Mouse (Mus musculus) MEL (cell line): ENCODE results near the gene Arid5a. TPM values are rescaled to one million over a fixed set of nuclear protein-coding genes. Genes with fewer than 3 reads are reported as not detected.

Experiments used
- DNase-seq: peaks from one replicate; pipeline ENCODE4 v3.0.0; 2011; ENCODE audit warnings: low read depth, low spot score
- H3K27ac ChIP-seq: 2 replicates; pipeline ENCODE4 v1.5.1; 2012; ENCODE audit warnings: low read depth, mild to moderate bottlenecking, control low read depth, low read length, moderate library complexity; ENCODE audit not compliant: control insufficient read depth
- H3K27me3 ChIP-seq, 2 experiments: fragments of 150-350 bp in 1 of 2; sonication (generic) in 1 of 2; 2 replicates each; pipeline ENCODE4 v1.6.1; 2012; ENCODE audit warnings: low read length in 2 of 2, mild to moderate bottlenecking in 2 of 2, improper control_type of control experiment in 1 of 2, moderate library complexity in 1 of 2; ENCODE audit not compliant: insufficient read depth in 2 of 2, control insufficient read depth in 1 of 2
- H3K36me3 ChIP-seq, 2 experiments: 2 replicates each; pipeline ENCODE4 v1.6.1; 2012 to 2014; ENCODE audit warnings: low read length in 2 of 2, improper control_type of control experiment in 1 of 2, inconsistent platforms in 1 of 2, mild to moderate bottlenecking in 1 of 2; ENCODE audit not compliant: insufficient read depth in 2 of 2, control insufficient read depth in 1 of 2
- H3K4me1 ChIP-seq, 2 experiments: fragments of 150-350 bp in 1 of 2; sonication (generic) in 1 of 2; 2 replicates each; pipeline ENCODE4 v1.6.1; 2012; ENCODE audit warnings: low read length in 2 of 2, improper control_type of control experiment in 1 of 2, mild to moderate bottlenecking in 1 of 2; ENCODE audit not compliant: insufficient read depth in 2 of 2, control insufficient read depth in 1 of 2
- H3K4me3 ChIP-seq, 2 experiments: fragments of 150-350 bp in 1 of 2; sonication (generic) in 1 of 2; 2 replicates each; pipeline ENCODE4 v1.5.1; 2012; ENCODE audit warnings: low read depth in 2 of 2, low read length in 2 of 2, mild to moderate bottlenecking in 2 of 2, moderate library complexity in 2 of 2, control low read depth in 1 of 2, improper control_type of control experiment in 1 of 2; ENCODE audit not compliant: control insufficient read depth in 1 of 2, insufficient read depth in 1 of 2
- H3K79me2 ChIP-seq: 2 replicates; pipeline ENCODE4 v1.6.1; 2012; ENCODE audit warnings: mild to moderate bottlenecking, low read length, moderate library complexity; ENCODE audit not compliant: control insufficient read depth, poor library complexity, insufficient read depth
- H3K9ac ChIP-seq: 2 replicates; pipeline ENCODE4 v1.6.1; 2012; ENCODE audit warnings: low read depth, mild to moderate bottlenecking, control low read depth, low read length, moderate library complexity; ENCODE audit not compliant: control insufficient read depth, poor library complexity, severe bottlenecking
- H3K9me3 ChIP-seq: fragments of 150-350 bp; sonication (generic); replicated peaks from 2 replicates; pipeline ENCODE4 v1.6.1; 2012; ENCODE audit warnings: mild to moderate bottlenecking, low read length, improper control_type of control experiment, moderate library complexity; ENCODE audit not compliant: insufficient read depth
- BHLHE40 ChIP-seq: IDR thresholded peaks from 2 replicates; pipeline ENCODE4 v1.6.1; 2012; ENCODE audit warnings: low read depth, mild to moderate bottlenecking, inconsistent platforms, low read length, improper control_type of control experiment, borderline replicate concordance
- CTCF ChIP-seq, 3 experiments: IDR thresholded peaks in 2 of 3; conservative IDR thresholded peaks in 1 of 3; 2 replicates each; pipeline ENCODE4 v1.5.1; 2011 to 2012; ENCODE audit warnings: low read length in 3 of 3, low read depth in 2 of 3, mild to moderate bottlenecking in 2 of 3, improper control_type of control experiment in 1 of 3, inconsistent platforms in 1 of 3, mixed read lengths in 1 of 3, moderate library complexity in 1 of 3; ENCODE audit not compliant: control insufficient read depth in 1 of 3, insufficient read depth in 1 of 3, poor library complexity in 1 of 3, severe bottlenecking in 1 of 3
- EP300 ChIP-seq, 2 experiments: IDR thresholded peaks; 2 replicates each; pipeline ENCODE4 v1.6.1; 2011; ENCODE audit warnings: improper control_type of control experiment in 2 of 2, low read length in 2 of 2, low read depth in 1 of 2, mild to moderate bottlenecking in 1 of 2
- ETS1 ChIP-seq: IDR thresholded peaks from 2 replicates; pipeline ENCODE4 v1.6.1; 2012; ENCODE audit warnings: low read depth, mild to moderate bottlenecking, inconsistent platforms, low read length, improper control_type of control experiment, moderate library complexity
- GATA1 ChIP-seq: IDR thresholded peaks from 2 replicates; pipeline ENCODE4 v1.6.1; 2011; ENCODE audit warnings: low read depth, low read length, improper control_type of control experiment
- HCFC1 ChIP-seq: IDR thresholded peaks from 2 replicates; pipeline ENCODE4 v1.6.1; 2012; ENCODE audit warnings: low read depth, mild to moderate bottlenecking, inconsistent platforms, low read length, improper control_type of control experiment, moderate library complexity
- KAT2A ChIP-seq: conservative IDR thresholded peaks from 2 replicates; pipeline ENCODE4 v1.6.1; 2012; ENCODE audit warnings: low read depth, low read length, improper control_type of control experiment, inconsistent platforms
- MAFK ChIP-seq: IDR thresholded peaks from 2 replicates; pipeline ENCODE4 v1.6.1; 2011; ENCODE audit warnings: low read depth, mild to moderate bottlenecking, low read length, improper control_type of control experiment, borderline replicate concordance
- MEF2A ChIP-seq: IDR thresholded peaks from 2 replicates; pipeline ENCODE4 v1.6.1; 2014; ENCODE audit warnings: low read depth, mild to moderate bottlenecking, inconsistent platforms, low read length, improper control_type of control experiment; ENCODE audit not compliant: poor library complexity, insufficient replicate concordance, severe bottlenecking; ENCODE audit errors: extremely low read depth
- MYB ChIP-seq: IDR thresholded peaks from 2 replicates; pipeline ENCODE4 v1.6.1; 2011; ENCODE audit warnings: mild to moderate bottlenecking, low read depth, low read length, improper control_type of control experiment
- MYC ChIP-seq: IDR thresholded peaks from 2 replicates; pipeline ENCODE4 v1.6.1; 2011; ENCODE audit warnings: low read depth, mild to moderate bottlenecking, low read length, improper control_type of control experiment, moderate library complexity
- RAD21 ChIP-seq: IDR thresholded peaks from 2 replicates; pipeline ENCODE4 v1.6.1; 2011; ENCODE audit warnings: mild to moderate bottlenecking, low read depth, low read length, improper control_type of control experiment
- RCOR1 ChIP-seq: IDR thresholded peaks from 2 replicates; pipeline ENCODE4 v1.6.1; 2012; ENCODE audit warnings: low read depth, mild to moderate bottlenecking, inconsistent platforms, low read length, improper control_type of control experiment
- SMC3 ChIP-seq: IDR thresholded peaks from 2 replicates; pipeline ENCODE4 v1.6.1; 2011; ENCODE audit warnings: low read depth, low read length, improper control_type of control experiment
- TAL1 ChIP-seq: IDR thresholded peaks from 2 replicates; pipeline ENCODE4 v1.6.1; 2012; ENCODE audit warnings: mild to moderate bottlenecking, inconsistent platforms, low read length, moderate library complexity, mixed read lengths
- TCF12 ChIP-seq: IDR thresholded peaks from 2 replicates; pipeline ENCODE4 v1.6.1; 2014; ENCODE audit warnings: low read depth, mild to moderate bottlenecking, inconsistent platforms, low read length, improper control_type of control experiment, moderate library complexity
- USF1 ChIP-seq: IDR thresholded peaks from 2 replicates; pipeline ENCODE4 v1.6.1; 2014; ENCODE audit warnings: low read depth, mild to moderate bottlenecking, inconsistent platforms, low read length, improper control_type of control experiment, moderate library complexity
- ZC3H11A ChIP-seq: IDR thresholded peaks from 2 replicates; pipeline ENCODE4 v1.6.1; 2012; ENCODE audit warnings: low read depth, mild to moderate bottlenecking, inconsistent platforms, low read length, improper control_type of control experiment
- ZNF384 ChIP-seq: IDR thresholded peaks from 2 replicates; pipeline ENCODE4 v1.6.1; 2012; ENCODE audit warnings: low read depth, mild to moderate bottlenecking, inconsistent platforms, low read length, improper control_type of control experiment
- polyA plus RNA-seq, 2 experiments: library from polyadenylated mRNA; stranded (reverse) in 1 of 2; unstranded in 1 of 2; fragments of >175 nt in 1 of 2; fragments of >200 nt in 1 of 2; gene quantifications; 2 replicates each; pipeline versions ENCODE4 v1.2.1 to v1.2.4; 2012; ENCODE audit warnings: low replicate concordance in 2 of 2, low read depth in 1 of 2; ENCODE audit not compliant: insufficient read length in 2 of 2, insufficient read depth in 1 of 2, missing spikeins in 1 of 2
- total RNA-seq: library from RNA; depleted of rRNA; stranded (reverse); fragments of 300-350 nt; gene quantifications from 2 replicates; pipeline ENCODE4 v1.2.3, GENCODE M21; 2012

The Arid5a gene
- total and polyA plus RNA-seq, 3 experiments: 4.2 to 9.0 TPM; not detected in 1

DNA sequence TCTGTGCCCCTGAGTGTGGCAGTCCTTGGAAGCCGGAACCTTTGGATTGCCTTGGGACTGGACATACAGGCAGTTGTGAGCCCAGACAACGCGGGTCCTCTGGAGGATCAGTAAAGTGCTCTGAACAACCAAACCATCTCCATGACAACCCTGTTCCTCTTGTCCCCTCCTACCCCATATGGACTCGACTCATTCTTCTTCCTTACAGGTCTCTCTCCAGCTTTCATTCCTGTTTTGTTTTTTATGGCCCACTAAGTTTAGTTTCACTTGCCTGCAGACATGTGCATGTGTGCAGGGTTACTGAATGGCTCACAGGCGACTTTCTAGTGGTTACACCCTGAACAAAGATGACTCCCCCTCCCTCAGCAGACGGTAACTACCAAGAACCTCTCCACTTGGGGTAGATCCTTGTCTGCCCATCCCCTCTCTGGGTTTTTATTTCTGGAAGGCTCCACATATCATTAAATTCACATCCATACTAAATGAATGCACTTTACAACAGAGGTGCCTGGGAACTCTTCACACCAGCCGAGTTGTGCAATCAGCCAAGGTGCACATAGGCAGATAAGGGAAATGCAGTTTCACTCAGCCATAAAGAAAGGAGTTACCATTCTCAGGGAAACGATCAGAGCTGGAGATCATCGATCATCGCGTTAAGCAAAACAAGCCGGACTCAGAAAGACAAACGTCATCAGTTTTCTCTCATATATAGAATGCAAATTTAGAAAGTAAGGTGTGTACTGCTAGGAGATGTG lies 31.7 kb upstream of the Arid5a start:
- no peak overlapping the region for H3K4me3 ChIP-seq
- TF ChIP-seq ETS1 (peak; percentile 64), TAL1 (peak; percentile 90), GATA1 (peak; percentile 88), TCF12 (peak; percentile 80), EP300 (IDR thresholded peaks at IDR 0.05; ENCODE audit: low read depth in 1 of 2, low read length in 2 of 2) (peak; percentile 75 to 83), MYB (no peak), RCOR1 (no peak)
- TF ChIP-seq, all 39 proteins: peak for 5
- Histone ChIP-seq H3K27ac (peak overlapping the region; percentile 17; the same call in 1 of the 2 replicates), H3K9ac (no peak overlapping the region), H3K9me3 (no peaks in the 10 kb centered on the region), H3K4me1 (peaks cover 9 to 48% of the 10 kb centered on the region in 2 experiments), H3K27me3 (no peaks in the 10 kb centered on the region), H3K79me2 (no peaks in the 10 kb centered on the region), H3K36me3 (peaks cover 0 to 18% of the 10 kb centered on the region in 2 experiments; a peak in 2 of 4 replicates)
- DNase-seq: peak; percentile 78

DNA sequence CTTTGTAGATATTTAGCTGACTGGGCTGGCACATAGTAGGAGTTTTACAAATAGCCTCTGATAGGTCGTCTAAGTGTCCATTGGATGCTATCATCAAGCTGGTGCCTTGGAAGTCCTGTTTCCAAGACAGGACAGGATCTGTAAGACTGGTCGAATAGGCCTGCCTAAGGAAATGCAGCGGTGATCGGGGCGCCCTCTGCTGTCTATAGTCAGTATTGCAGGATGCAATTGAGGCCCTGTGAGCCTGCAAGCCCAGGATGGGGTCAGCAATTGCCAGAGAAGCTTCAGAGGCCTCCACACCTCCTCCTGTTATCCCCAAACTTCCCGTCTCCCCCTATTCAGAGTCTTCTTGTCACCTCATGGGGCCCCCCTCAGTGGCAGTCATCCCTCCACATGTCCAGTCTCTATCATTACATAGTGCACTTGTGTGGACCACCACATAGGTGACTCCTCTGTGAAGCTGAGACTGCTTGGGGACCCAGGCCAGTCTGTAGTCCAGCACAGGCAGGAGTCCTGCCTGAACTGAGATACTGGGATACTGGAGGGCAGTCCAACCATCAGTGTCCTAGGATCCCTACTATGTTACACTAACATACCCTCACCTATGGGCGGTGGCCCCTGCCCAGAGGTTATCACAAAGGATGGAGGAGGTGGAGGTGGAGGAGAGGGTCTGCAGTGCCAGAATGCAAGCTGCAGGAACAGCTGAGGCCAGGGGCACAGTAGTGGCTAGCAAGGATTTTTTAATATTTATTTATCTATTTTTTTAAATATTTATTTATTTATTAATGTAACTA lies 30.1 kb upstream of the Arid5a start:
- DNase-seq: peak; percentile 79
- Histone ChIP-seq H3K36me3 (peaks cover 0 to 10% of the 10 kb centered on the region in 2 experiments; a peak in 2 of 4 replicates), H3K27me3 (no peaks in the 10 kb centered on the region), H3K9me3 (no peaks in the 10 kb centered on the region), H3K9ac (no peak overlapping the region), H3K4me3 (no peak overlapping the region), H3K4me1 (peaks cover 7 to 34% of the 10 kb centered on the region in 2 experiments), H3K27ac (no peak overlapping the region), H3K79me2 (no peaks in the 10 kb centered on the region)
- no peak for TF ChIP-seq TAL1
- TF ChIP-seq BHLHE40: no peak
- TF ChIP-seq MYC: no peak
- TF ChIP-seq ZNF384: no peak
- TF ChIP-seq MAFK: no peak
- TF ChIP-seq MEF2A: no peak
- no peak for TF ChIP-seq HCFC1
- no peak for TF ChIP-seq KAT2A
- TF ChIP-seq CTCF (IDR thresholded peaks at IDR 0.05 in 2 of 3, conservative IDR thresholded peaks at IDR 0.05 in 1 of 3; ENCODE audit: control insufficient read depth in 1 of 3, insufficient read depth in 1 of 3, low read depth in 2 of 3, low read length in 3 of 3, poor library complexity in 1 of 3, severe bottlenecking in 1 of 3): peak; percentile 82 to 95 (median 85)
- TF ChIP-seq ZC3H11A: peak; percentile 43; the same call in 1 of the 2 replicates
- TF ChIP-seq RAD21: peak; percentile 56
- TF ChIP-seq MYB: no peak
- peak; percentile 83 for TF ChIP-seq SMC3
- no peak for TF ChIP-seq USF1
